Mouse (Mus musculus): ENCODE measurements around the gene Ints6l.

DNA sequence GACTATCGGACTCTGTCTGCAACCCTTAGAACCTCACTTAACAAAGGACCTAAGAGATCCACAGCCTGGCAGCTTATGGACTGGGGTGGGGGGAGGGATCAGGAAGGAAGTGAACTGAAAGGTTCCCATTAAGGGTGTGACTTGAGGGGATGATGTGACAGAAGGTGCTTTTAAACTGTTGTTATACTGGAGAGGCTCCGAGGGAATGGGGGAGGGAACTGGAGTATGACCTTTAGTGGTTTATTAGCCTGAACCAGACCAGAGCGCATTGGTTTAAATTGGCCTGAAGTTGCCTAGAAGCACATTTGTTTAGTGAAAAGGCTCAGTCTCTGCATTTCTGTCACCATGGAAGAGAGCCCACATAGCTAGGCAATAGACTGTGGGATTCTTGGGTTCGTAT, 13.0 kb downstream of the Ints6l start:
- TF ChIP-seq CTCF (IDR thresholded peaks at IDR 0.05; ENCODE audit: control insufficient read depth, insufficient read depth, insufficient replicate concordance, low read depth, low read length): no peak
- TF ChIP-seq POLR2A (IDR thresholded peaks at IDR 0.05; ENCODE audit: control insufficient read depth, low read depth, low read length): no peak
